Mouse (Mus musculus) frontal cortex, adult 2 months (tissue): ENCODE results near the gene Synm. TPM values are rescaled to one million over a fixed set of nuclear protein-coding genes. Genes with fewer than 3 reads are reported as not detected.

ENCODE experiments used
- DNase-seq, 2 experiments: peaks; one replicate each; pipeline ENCODE4 v3.0.0; 2022; ENCODE audit warnings: low spot score in 1 of 2; ENCODE audit errors: extremely low spot score in 1 of 2
- polyA plus RNA-seq: library from polyadenylated mRNA; depleted of rRNA; stranded (reverse); fragments of >200 nt; gene quantifications from 2 replicates; pipeline ENCODE4 v1.2.3, GENCODE M21; 2012; rRNA removed

The Synm gene
- polyA plus RNA-seq: 10.9 and 11.0 TPM in 2 replicates

DNA sequence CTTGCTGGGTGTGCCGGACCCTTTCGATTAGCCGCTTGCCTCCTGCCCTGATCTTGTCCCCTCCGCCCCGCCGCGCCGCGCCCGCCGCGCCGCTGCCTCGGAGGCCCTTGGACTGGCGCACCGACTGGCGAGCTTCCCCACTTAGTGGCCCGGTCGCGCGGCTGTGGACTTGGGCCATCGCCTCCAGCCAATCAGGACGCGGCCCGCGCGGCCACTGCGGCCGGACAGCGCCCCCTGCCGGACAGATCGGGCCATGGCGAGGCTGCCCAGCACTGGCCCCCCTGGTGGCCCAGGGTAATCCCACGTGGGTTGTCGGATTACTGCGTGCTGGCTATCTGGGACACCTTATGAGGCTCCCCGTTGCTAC is at the start of gene Synm:
Gene Synm (minus strand): TSS at position 114 of the 367 bp plus-strand sequence.
- DNase-seq: peak; percentile 73 to 95

GRCm38 (mm10) chr7:67803857-67804215 is 44.3 kb upstream of the Synm start:
- DNase-seq: no peak

DNA sequence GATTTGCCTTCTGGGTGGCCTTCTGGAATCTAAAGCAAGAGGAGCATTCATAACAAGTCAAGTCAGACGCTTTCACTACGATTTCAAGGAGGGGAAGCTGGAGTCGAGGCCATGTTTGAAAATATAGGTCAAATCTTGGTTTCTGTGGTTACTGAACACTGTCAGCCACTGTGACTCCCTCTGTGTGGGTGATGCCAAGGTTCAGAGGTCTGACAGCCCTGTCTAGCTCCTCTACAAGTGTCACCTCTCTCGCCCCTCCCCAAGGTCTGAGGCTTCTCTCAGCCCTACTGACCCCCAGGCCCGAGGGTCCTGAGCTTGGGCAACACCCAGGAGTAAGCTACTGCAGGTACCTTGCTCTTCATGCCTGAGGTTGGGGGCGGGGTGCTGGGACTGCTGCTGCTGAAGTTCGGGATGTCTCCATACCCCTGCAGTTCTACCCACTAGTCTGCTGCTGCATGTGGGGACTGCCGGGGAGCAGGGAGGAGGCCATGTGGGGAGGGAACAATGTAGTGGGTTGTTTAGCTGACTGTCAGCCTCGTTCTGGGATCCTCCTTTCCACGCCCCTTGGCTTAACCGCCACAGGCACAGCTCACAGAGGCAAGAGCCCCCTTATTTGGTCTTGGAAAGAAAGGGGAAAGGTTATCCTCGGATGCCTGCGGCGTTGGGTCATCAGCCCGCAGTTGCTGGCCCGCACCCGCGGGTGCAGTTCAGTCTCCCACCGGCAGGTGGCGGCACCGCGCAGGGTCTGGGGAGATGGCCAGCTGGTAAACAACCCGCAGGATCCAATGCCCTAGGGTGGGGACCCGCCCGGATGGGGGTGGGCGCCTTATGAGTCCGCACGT is 43.7 kb upstream of the Synm start:
- peak; percentile 14 to 81 for DNase-seq

- no peak for DNase-seq
Observed at GRCm38 (mm10) chr7:67801022-67801421, 41.5 kb upstream of the Synm start.

DNA sequence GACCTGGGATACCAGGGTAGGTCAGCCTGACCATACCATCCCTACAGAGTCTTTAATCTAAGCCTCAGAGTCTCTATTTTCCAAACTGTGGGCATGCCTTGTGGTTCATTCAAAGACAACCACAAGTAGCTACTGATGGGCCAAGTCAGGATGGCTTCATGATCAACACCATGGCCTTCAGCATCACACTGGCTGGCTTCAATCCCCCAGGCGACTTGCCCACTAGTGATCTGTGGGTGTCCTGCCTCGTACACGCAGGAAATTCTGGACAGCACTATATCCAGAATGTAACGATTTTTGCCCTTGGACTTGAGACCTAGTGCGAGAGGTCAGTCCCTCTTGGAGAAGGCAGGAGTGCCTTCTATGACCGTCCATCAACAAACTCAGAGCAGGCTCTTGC is 41.0 kb upstream of the Synm start:
- no peak for DNase-seq

DNA sequence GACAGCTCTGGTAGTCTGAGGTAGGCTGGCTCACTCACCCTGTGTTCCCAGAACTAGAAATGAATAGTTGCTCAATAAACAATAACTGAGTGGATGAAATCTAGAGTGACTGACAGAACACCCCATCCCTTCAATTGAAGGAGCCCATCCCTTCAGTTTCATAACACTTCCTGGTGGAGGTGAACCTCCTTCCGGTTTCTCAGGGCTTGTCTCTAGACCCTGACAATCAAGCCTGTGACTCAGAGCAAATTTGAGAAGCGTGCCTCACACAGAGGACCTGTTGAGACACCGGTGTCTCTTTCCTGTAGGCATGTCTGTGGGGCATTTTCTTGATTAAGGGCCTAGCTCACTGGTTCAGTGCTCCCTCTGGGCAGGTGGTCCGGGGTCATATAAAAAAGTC is 38.9 kb upstream of the Synm start:
- DNase-seq: no peak

DNA sequence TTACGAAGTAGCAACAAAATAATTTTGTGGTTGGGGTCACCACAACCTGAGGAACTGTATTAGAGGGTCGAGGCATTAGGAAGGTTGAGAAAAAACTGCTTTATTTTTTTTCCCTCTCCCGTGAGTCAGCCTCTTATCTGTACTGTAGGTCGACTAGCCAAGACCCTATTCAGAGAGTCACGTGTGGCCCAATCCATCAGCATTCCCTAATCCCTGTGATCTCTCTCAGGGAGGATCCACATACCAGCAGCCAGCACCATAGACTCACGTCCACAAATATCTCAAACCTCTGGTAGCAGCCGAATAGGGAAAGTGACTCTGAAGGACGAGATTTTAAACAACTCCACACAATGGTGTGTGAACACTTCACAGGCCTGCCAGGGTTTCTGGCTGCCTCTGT is 37.5 kb upstream of the Synm start:
- DNase-seq: no peak

DNA sequence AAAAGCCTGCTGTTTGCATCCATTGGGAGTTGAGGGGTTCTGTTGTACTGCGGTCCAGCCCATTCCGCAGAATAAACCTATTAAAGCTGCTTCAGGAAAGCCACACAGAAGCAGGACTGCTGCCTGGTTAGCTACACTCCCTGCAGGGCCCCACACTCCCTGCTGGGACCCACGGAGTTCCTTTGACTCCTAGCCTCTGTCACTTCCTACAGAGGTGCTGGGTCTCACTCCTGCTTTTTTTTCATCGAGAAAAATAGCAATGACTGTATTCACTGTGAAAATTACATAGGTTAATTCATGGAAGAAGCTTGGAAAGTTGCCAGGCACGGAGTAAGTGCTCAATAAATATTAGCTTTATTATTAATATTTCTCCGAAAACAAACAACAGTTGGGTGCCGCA is 33.9 kb upstream of the Synm start:
- DNase-seq: no peak

DNA sequence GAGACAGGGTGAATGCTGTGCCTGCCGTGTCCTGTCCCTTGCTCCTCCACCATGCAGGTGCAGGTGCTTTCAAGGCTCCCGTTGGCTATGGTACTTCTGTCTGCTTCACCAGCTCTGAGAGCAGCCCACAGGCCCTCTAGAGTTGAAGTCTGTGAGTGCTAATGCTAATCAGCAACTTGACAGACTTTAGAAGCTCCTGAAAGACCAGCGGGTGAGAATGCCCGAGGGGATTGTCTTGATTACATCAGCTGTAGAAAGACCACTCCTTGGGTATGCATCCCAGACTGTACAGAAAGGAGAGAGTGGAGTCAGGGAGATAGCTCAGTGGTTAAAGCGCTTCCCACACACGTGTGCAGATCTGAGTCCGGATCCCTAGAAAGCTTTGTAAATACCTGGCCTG is 31.7 kb upstream of the Synm start:
- DNase-seq: no peak

DNA sequence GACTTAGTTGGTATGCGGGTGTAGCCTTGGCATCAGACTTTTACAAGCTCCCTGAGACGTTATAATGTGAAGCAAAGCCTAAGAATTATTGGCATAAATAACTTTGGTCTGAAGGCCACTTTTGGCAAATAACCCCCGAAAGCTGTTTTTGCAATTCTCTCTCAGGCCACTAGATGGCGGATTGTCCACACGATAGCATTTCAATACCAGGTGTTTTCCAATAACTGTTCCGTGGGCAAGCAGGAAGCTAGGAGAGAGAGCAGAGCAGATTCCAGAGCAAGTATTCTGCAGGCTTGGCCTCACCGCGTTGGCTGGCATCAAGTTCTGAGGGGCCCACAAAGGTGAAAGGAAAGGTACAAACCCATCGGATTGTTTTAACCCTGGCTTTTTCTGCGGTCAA is 29.2 kb upstream of the Synm start:
- DNase-seq: peak; percentile 22 to 88

- no peak for DNase-seq
Observed at GRCm38 (mm10) chr7:67787861-67788260, 28.3 kb upstream of the Synm start.

DNA sequence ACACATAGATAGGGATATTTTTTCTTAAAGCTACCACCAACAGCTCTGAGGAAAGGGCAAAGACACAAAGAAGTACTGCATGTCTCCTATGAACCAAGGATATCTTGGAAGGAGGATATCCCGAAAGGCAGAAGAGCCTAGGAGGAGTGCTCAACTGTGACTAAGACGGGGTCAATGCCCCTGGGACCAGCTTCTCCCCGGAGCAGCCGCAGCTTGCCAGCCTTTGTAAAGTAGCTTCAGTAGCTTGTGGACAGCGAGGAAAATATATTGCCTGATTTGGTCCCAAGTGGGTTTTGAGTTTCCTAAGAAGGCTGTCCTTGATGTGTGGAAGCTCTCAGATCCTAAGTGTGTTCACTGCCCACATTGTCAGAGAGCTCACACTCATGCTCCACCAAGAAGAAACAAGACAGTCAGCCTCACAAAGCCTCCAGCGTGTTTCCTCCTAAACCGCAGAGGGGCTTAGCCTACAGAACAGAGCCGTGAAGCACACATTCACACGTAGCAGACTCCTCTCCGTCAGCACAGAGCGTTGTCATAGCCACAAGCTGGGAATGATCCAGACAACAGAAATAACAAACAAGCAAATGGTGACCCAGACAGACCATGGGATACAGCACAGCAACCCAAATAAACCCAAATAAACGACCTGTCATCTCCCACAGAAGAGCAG is 17.2 kb upstream of the Synm start:
- no peak for DNase-seq

DNA sequence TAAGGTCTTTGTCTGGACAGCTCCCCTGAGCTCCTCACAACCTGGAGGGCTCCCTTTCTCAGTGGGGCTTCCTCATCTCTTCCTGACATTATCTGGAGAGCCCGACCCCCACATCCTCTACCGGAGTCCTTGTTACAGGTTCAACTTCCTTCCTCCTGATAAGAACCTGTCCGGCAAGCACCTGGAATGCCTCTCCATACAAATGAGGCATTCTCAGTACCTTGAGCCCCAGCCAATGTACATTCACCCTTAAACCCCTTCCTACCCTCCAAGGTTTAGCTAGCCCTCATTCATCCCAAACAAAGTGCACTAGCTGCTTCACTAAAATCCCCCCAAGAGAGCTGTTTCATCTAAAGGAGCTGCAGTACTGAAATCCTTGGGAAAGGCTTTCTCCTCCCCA is 16.1 kb upstream of the Synm start:
- DNase-seq: no peak

DNA sequence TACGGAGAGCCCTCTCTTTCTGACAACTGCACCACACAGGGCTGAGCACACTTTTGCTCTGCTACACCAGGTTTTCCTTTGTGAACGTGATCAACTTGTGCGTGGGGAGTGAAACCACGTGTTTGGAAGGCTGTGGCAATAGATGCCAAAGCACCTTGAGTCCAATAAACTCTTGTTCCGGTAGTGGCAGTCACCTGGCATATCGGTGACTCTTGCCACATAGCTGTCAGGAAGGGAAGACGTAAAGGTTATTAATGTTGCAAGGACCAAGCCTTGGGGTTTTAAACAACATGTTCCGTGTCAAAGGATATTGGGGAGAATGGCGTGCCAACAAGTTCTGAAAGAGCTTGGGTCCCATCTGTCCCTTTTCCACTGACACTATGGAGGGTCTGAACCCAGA is 12.7 kb upstream of the Synm start:
- no peak for DNase-seq

DNA sequence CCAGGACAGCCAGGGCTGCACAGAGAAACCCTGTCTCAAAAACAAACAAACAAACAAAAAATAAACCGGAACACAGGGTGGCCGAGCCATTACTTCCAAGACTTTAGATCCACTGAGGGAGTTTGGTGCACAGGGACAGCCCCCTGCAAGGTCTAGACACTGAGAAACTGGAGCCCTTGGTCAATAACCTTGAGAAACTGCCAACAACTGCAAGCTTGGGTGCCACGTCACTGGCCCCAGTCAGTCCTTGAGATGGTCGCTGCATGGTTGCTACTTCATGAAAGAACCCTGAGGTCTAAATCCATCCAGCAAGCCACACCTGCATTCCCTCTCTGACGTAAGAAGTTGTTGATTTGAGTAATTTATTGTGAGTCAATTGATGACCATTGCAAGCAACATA is 9.9 kb upstream of the Synm start:
- no peak for DNase-seq

- DNase-seq: no peak
Observed at GRCm38 (mm10) chr7:67768125-67768524, 8.6 kb upstream of the Synm start.

DNA sequence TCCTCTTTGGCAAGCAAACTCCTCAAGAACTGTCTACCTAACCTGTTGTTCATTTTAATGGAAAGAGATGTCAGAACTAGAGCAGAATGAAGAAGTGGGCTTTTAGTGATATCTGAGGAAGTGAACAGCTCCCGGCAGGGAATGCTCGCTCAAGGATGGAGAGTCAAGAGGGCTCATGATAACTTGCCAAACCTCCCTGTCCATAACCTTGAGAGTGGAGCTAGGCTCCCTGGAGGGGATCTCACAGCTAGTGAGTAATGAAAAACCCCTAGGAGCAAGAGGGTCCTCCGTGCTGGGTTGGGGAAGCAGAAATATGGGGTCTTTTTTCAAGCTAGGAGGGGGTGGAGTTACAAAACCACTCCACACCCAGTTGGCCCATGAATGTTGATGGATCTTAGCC is 4.1 kb upstream of the Synm start:
- DNase-seq: no peak

DNA sequence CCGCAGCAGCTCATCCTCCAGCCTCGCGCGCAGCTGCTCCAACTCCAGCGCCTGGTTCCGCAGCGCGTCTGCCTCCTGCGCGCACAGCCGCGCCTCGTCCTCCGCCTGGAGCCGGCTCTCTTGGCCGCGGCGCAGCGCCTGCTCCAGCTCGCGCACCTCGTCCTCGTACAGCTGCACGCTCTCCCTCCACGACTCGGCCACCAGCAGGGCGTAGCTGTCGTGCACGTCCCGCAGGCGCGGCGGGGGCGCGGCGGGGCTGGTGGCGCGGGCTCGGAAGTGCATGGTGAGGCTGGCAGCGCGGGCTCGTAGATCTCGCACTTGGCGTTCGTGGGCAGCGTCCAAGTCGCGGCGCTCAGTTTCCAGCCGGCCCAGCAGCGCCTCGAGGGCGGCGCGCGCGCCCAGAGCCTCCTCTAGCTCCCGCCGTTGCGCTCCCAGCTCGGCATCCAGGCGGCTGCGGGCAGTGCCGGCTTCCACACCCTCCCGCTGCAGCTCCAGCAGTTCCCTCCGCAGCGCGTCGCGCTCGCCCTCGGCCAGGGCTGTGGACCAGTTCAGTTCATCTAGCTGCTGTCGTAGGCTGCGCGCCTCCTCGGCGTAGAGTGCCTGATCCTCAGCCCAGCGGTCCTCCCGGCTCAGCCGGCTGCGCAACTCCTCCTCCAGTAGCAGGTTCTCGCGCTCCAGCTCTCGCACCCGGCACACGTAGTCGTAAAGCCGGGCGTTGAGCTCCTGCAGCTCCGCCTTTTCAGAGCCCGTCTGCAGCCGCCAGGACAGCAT is 499 bp downstream of the Synm start:
- peak; percentile 25 to 73 for DNase-seq

- no peak for DNase-seq
Observed at GRCm38 (mm10) chr7:67758506-67758857, 1.1 kb downstream of the Synm start.

DNA sequence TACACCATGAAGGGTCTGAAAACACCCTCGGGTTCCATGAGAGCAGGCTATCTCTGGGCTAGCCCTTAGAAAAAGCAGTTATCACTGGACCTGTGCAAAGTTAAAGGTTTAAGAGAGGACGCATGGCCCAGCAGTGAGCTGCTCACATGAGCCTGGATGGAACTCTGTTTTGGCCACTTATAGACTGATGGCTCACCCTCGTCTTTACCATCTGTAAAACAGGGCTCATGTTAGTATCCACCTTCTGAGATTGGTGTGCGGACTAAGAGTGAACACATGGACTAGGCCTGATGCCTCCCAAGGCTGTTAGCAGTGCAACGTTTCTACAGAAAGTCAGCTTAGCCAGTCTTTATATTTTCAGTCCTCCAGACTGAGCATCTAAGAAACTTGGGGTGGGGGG is 2.9 kb downstream of the Synm start:
- no peak for DNase-seq

- DNase-seq: no peak
Observed at GRCm38 (mm10) chr7:67755366-67755765, 4.2 kb downstream of the Synm start.

- DNase-seq: no peak
Observed at GRCm38 (mm10) chr7:67754606-67755005, 4.9 kb downstream of the Synm start.
